Mouse (Mus musculus): ENCODE data around the gene Orai3.

The Orai3 gene

GRCm38 (mm10) chr7:127777474-127778266 is 8.1 kb downstream of the Orai3 start:
- in situ Hi-C loops (cut with MboI; ENCODE audit: low pct_unique_long_range_greater_than_20kb in 1 of 2, low sequenced_read_pairs in 2 of 2, unreplicated experiment in 1 of 2): no loop called here

GRCm38 (mm10) chr7:127778350-127778749 is 8.7 kb downstream of the Orai3 start:
- in situ Hi-C loops (cut with MboI; ENCODE audit: low pct_unique_long_range_greater_than_20kb in 1 of 2, low sequenced_read_pairs in 2 of 2, unreplicated experiment in 1 of 2): no loop called here

- in situ Hi-C loops (cut with MboI; ENCODE audit: low pct_unique_long_range_greater_than_20kb in 1 of 2, low sequenced_read_pairs in 2 of 2, unreplicated experiment in 1 of 2): no loop called here
Measured at GRCm38 (mm10) chr7:127785308-127785707, 15.7 kb downstream of the Orai3 start, which contains the start of gene Gm49388. Gene Gm49388, plus strand, starts transcription at chr7:127785608.

GRCm38 (mm10) chr7:127797076-127797845 is 27.6 kb downstream of the Orai3 start:
- in situ Hi-C loops (cut with MboI; ENCODE audit: low pct_unique_long_range_greater_than_20kb in 1 of 2, low sequenced_read_pairs in 2 of 2, unreplicated experiment in 1 of 2): no loop called here

GRCm38 (mm10) chr7:127798591-127798990 is 29.0 kb downstream of the Orai3 start:
- in situ Hi-C loops (cut with MboI; ENCODE audit: low pct_unique_long_range_greater_than_20kb in 1 of 2, low sequenced_read_pairs in 2 of 2, unreplicated experiment in 1 of 2): no loop called here

- in situ Hi-C loops (cut with MboI; ENCODE audit: low pct_unique_long_range_greater_than_20kb in 1 of 2, low sequenced_read_pairs in 2 of 2, unreplicated experiment in 1 of 2): no loop called here
Measured at GRCm38 (mm10) chr7:127799211-127799610, 29.6 kb downstream of the Orai3 start.

GRCm38 (mm10) chr7:127799738-127800137 is 30.1 kb downstream of the Orai3 start:
- in situ Hi-C loops (cut with MboI; ENCODE audit: low pct_unique_long_range_greater_than_20kb in 1 of 2, low sequenced_read_pairs in 2 of 2, unreplicated experiment in 1 of 2): no loop called here

GRCm38 (mm10) chr7:127800435-127801009 is 30.9 kb downstream of the Orai3 start, which contains the start of gene Hsd3b7:
Gene Hsd3b7, plus strand, starts transcription at chr7:127800604.
- in situ Hi-C loops (cut with MboI; ENCODE audit: low pct_unique_long_range_greater_than_20kb in 1 of 2, low sequenced_read_pairs in 2 of 2, unreplicated experiment in 1 of 2): no loop called here

- in situ Hi-C loops (cut with MboI; ENCODE audit: low pct_unique_long_range_greater_than_20kb in 1 of 2, low sequenced_read_pairs in 2 of 2, unreplicated experiment in 1 of 2): no loop called here
Measured at GRCm38 (mm10) chr7:127801010-127801621, 31.5 kb downstream of the Orai3 start.

GRCm38 (mm10) chr7:127802313-127802712 is 32.7 kb downstream of the Orai3 start:
- in situ Hi-C loops (cut with MboI; ENCODE audit: low pct_unique_long_range_greater_than_20kb in 1 of 2, low sequenced_read_pairs in 2 of 2, unreplicated experiment in 1 of 2): no loop called here

- in situ Hi-C loops (cut with MboI; ENCODE audit: low pct_unique_long_range_greater_than_20kb in 1 of 2, low sequenced_read_pairs in 2 of 2, unreplicated experiment in 1 of 2): no loop called here
Measured at GRCm38 (mm10) chr7:127808821-127809220, 39.2 kb downstream of the Orai3 start.

- in situ Hi-C loops (cut with MboI; ENCODE audit: low pct_unique_long_range_greater_than_20kb in 1 of 2, low sequenced_read_pairs in 2 of 2, unreplicated experiment in 1 of 2): no loop called here
Measured at GRCm38 (mm10) chr7:127809846-127810245, 40.2 kb downstream of the Orai3 start.

GRCm38 (mm10) chr7:127810650-127811049 is 41.0 kb downstream of the Orai3 start:
- in situ Hi-C loops (cut with MboI; ENCODE audit: low pct_unique_long_range_greater_than_20kb in 1 of 2, low sequenced_read_pairs in 2 of 2, unreplicated experiment in 1 of 2): no loop called here

GRCm38 (mm10) chr7:127811240-127811639 is 41.6 kb downstream of the Orai3 start:
- in situ Hi-C loops (cut with MboI; ENCODE audit: low pct_unique_long_range_greater_than_20kb in 1 of 2, low sequenced_read_pairs in 2 of 2, unreplicated experiment in 1 of 2): no loop called here

- in situ Hi-C loops (cut with MboI; ENCODE audit: low pct_unique_long_range_greater_than_20kb in 1 of 2, low sequenced_read_pairs in 2 of 2, unreplicated experiment in 1 of 2): no loop called here
Measured at GRCm38 (mm10) chr7:127812292-127812691, 42.7 kb downstream of the Orai3 start.

- in situ Hi-C loops (cut with MboI; ENCODE audit: low pct_unique_long_range_greater_than_20kb in 1 of 2, low sequenced_read_pairs in 2 of 2, unreplicated experiment in 1 of 2): no loop called here
Measured at GRCm38 (mm10) chr7:127813821-127814220, 44.2 kb downstream of the Orai3 start.

- in situ Hi-C loops (cut with MboI; ENCODE audit: low pct_unique_long_range_greater_than_20kb in 1 of 2, low sequenced_read_pairs in 2 of 2, unreplicated experiment in 1 of 2): no loop called here
Measured at GRCm38 (mm10) chr7:127814241-127814921, 44.8 kb downstream of the Orai3 start.

GRCm38 (mm10) chr7:127815116-127815665 is 45.6 kb downstream of the Orai3 start:
- in situ Hi-C loops (cut with MboI; ENCODE audit: low pct_unique_long_range_greater_than_20kb in 1 of 2, low sequenced_read_pairs in 2 of 2, unreplicated experiment in 1 of 2): no loop called here

Data from mouse embryonic stem cell (cell line).